Mouse (Mus musculus) left cerebral cortex, postnatal 25 days (tissue): ENCODE results near the gene Ugt1a1. TPM values are rescaled to one million over a fixed set of nuclear protein-coding genes. Genes with fewer than 3 reads are reported as not detected.
"Not testable (repeated sequence)": the region's sequence is repeated elsewhere in the genome, so short reads cannot be mapped to it uniquely, and the experiment has no call there.

Source experiments
- DNase-seq, 2 experiments: peaks; one replicate each; pipeline ENCODE4 v3.0.0; 2022; ENCODE audit warnings: low spot score in 2 of 2, mixed read lengths in 1 of 2
- intact Hi-C: fragments of 180-260 bp; cut with DNase I; formaldehyde crosslinking; loops from one replicate; pipeline ENCODE4 v1.15.1; 2025
- total RNA-seq, 2 experiments: library from RNA; stranded (reverse); gene quantifications; 2 replicates each; pipeline ENCODE4 v1.2.3; 2021

The Ugt1a1 gene
- not detected for total RNA-seq

DNA sequence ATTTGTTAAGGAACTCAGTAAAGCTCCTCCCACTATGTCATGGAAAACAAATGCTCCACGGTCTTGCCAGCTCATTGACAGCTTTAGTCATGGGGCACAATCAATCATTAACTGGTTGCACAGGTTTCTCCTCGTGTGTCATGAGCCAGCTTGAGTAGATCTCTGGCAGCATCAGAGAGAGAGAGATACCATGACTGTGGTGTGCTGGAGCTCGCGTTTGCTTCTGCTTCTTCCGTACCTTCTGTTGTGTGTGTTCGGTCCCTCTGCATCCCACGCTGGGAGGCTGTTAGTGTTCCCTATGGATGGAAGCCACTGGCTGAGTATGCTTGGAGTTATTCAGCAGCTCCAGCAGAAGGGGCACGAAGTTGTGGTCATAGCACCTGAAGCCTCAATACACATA is at the start of gene Ugt1a1:
Ugt1a1 (plus strand) TSS at position 148 of the 400 bp plus-strand sequence.
- DNase-seq = no peak
- intact Hi-C loops = no loop called here

DNA sequence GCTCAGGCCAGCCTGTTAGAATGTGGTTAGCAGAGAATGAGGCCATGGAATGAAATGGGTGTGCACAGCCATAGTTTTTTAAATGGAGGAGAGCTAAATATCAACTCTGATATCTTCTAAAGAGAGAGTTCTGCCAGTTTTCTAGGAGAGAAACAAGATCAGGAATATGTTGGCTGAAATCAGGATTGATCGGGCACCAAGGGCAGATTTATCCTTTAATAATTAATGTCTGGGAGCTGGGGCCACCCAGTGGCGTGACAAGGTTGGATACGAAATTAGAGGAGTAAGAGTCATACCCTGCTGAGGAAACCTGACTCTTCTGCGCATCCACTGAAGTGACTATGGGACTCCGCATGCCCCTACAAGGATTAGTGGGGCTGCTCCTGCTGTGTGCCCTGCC is 46.0 kb upstream of the Ugt1a1 start, which contains the start of gene Ugt1a5:
Ugt1a5 (plus strand) TSS at position 302 of the 400 bp plus-strand sequence.
- intact Hi-C loops = no loop called here
- DNase-seq = no peak

DNA sequence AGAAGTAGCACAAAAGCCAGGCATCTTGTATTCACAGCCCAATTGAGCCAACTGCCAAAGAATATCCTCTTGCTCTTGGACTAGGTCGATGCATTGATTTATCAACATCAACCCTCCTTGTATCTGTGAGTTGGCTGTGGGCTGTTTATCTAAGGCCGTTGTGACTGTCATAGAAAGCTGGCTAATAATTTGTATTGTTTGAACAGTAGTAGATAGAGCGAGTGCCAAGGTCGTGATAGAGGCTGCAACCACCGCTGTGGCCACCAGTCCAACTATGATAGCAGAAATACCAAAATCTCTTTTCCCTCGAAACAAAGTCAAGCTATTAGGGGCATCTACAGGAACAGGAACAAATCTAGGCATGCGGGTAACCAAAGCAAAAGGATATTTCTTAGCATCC is 39.6 kb upstream of the Ugt1a1 start:
- DNase-seq, intact Hi-C loops: not testable (repeated sequence)

DNA sequence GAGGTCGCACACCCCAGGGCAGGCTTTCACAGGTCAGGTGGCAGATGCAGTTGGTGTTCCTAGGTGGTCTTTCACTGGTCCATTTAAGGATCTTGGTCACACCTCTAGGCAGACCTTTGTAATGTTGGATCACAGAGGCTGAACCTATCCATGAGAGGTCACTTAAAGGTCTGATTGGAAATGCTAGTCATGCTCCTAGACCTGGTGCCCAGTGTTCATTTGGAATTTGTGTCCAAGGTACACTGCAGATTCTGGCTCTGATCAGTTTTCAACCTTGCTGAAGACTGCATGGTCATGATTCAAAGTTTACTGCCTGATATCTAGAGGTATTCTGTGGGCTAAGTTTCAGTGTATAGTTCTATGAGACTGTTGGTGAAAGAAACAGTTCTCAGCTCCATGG is 32.1 kb upstream of the Ugt1a1 start:
- DNase-seq = no peak
- intact Hi-C loops = no loop called here

DNA sequence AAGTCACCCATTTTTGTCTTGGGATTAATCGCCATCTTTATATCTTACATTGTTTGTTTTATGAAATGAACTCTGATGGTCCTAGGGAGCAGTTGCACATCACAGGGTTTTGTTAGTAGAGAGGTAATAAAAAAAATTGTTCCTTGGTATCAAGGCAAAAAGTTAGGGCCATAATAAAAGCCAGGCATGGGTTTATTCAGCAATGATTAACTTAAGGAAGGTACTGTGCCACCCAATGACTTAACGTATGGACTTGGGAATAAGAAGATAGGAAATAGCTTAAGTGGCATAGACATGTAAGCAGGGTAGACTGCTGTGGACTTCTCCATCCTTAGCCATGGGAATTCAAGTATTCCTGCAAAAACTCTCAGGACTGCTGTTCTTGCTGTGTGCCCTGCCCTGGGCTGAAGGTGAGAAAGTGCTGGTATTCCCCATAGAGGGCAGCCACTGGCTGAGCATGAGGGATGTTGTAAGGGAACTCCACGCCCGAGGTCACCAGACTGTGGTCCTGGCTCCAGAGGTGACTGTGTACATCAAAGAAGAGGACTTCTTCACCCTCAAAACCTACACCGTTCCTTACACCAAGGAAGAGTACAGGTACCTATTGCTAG is 25.3 kb upstream of the Ugt1a1 start:
- DNase-seq = no peak

DNA sequence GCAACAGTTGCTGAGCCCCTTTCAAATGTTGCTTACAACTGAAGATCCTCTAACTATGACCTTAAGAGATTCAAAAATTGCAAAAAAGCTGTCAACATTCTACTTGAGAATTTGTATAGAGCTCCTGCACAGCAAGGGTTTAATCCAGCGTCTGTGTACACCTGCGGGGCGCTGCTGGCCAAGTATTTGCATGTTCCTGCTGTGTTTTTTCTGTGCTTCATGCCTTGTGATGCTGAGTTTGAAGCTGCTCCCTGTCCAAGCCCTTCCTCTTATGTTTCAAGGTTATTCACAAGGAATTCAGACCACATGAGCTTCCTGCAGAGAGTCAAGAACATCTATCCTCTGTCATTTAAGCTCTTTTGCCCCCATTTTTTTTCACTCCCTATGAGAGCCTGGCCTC is 19.6 kb upstream of the Ugt1a1 start:
- DNase-seq = no peak
- intact Hi-C loops = no loop called here

More for the DNA sequence above, 25.3 kb upstream of the Ugt1a1 start:
- intact Hi-C loops = no loop called here

DNA sequence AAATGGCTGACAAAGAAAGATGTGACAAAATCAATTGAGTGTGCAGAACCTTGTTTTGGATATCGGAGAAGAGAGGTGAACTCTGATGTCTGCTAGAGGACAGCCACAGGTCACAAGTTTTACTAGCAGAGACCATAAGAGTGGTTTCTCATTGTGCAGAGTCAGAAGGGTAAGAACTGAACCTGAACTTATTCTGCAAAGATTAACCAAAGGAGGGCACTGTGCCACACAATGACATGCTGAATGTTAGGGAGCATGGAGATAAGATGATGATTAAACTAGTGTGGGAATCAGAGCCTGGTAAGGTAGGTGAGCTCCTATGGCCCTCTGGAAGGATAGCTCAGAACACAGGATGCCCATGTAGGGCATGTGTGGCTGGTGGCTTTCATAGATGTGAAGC is 16.1 kb upstream of the Ugt1a1 start:
- intact Hi-C loops = no loop called here
- no peak for DNase-seq

DNA sequence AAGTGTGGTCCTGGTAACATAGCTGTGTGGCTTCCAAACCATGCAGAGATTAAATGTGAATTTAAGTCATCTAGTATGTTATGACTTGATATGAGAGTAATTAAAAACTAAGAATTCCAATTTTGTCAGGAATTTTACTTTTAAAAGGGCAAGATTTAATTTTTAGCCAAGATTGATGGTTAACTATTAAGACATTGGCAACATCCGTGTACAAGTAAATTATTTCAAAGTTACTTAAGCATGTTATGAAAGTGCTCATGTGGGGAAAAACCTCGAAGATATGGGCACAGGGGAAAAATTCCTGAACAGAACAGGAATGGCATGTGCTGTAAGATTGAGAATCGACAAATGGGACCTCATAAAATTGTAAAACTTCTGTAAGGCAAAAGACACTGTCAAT is 14.3 kb upstream of the Ugt1a1 start:
- intact Hi-C loops = no loop called here
- no peak for DNase-seq

DNA sequence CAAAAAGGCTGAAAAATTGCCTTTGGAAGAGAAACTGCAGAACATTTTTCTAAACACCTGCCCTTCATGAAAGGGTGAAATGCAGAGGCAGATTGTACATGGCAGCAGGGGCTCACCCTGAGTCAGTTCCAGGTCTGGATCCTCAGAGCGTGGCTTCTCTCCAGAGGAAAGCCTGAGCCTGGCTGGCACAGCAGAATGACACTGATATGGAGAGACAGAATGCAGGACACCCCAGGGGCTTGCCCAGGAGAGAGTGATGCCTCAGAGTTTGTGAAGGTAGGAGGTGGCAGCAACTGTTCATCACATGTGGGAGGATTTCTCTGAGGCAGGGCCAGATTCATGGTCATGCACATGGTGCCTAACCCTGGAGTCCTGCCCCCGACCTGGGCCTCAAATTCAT is 11.8 kb upstream of the Ugt1a1 start:
- intact Hi-C loops = no loop called here
- no peak for DNase-seq

DNA sequence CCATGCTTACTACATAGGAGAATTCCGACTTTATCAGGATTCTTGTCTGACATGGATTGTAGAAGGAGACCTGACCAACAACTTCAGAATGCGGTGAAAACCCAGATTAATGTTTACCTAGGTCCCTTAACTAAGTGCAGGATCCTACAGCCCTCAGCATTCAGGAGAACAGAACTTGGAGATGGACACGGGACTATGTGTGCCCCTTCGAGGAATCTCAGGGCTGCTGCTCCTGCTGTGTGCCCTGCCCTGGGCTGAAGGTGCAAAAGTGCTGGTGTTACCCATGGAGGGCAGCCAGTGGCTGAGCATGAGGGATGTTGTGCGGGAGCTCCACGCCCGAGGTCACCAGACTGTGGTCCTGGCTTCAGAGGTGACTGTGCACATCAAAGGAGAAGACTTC is 11.3 kb upstream of the Ugt1a1 start, which contains the start of gene Ugt1a2:
Ugt1a2 (plus strand) TSS at position 146 of the 400 bp plus-strand sequence.
- intact Hi-C loops = no loop called here
- no peak for DNase-seq

DNA sequence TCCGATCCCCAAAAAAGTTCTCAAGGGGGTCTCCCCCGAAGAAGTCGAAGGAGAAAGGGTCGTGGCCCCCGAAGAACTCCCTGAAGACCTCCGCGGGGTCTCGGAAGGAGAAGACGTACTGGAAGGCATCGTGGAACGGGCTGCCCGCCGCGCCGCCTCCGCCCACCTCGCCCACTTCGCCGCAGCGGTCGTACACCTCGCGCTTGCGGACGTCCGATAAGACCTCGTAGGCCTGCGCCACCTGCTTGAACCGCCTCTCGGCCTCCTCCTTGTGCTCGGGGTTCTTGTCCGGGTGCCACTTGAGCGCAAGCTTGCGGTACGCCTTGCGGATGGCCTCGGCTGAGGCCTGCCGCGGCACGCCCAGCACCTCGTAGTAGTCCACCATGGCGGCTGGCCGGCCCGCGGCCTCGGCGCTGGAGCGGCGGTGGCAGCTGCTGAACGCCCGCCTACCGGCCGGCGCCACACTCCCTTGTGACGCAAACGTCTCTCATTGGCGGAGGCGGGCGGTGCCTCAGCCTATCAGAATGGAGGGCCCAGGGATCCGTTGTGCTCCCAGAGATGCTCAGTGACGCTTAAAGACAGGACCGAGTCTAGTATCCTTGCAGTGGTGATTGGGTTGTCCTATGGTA is 6.4 kb upstream of the Ugt1a1 start, which contains the start of gene Dnajb3:
Dnajb3 (minus strand) TSS at position 489 of the 629 bp plus-strand sequence.
- peak; percentile 87 to 91 for DNase-seq
- intact Hi-C loops = no loop called here

DNA sequence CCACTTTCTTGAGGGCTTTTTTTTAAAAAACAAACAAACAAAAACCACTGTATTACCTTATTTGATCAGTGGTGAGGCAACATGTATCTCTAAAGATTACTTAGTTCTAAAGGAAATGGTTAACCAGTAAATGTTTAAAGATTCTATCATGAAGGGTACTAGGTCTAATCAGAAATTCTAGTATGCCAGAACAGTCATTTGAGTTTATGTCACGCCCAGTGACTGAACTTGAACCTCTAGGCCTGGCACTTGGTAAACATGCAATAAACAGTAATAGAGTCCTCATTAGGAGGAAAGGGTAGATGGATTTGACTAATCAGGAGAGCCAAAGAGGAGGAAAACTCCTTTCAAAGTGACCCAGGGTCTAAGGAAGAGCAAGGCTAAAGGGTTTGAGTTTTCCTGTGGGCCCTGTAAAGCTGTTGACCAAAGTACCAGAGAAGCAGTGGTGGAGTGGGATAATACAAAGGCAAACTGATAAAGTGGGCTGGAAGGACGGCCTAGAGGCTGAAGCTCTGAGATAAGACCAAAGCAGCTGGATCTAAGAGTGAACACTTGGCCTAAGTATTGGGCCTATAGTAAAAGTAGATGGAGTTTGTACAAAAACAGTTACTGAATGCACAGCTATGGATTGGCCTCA is 4.8 kb upstream of the Ugt1a1 start:
- no peak for DNase-seq
- intact Hi-C loops = no loop called here

DNA sequence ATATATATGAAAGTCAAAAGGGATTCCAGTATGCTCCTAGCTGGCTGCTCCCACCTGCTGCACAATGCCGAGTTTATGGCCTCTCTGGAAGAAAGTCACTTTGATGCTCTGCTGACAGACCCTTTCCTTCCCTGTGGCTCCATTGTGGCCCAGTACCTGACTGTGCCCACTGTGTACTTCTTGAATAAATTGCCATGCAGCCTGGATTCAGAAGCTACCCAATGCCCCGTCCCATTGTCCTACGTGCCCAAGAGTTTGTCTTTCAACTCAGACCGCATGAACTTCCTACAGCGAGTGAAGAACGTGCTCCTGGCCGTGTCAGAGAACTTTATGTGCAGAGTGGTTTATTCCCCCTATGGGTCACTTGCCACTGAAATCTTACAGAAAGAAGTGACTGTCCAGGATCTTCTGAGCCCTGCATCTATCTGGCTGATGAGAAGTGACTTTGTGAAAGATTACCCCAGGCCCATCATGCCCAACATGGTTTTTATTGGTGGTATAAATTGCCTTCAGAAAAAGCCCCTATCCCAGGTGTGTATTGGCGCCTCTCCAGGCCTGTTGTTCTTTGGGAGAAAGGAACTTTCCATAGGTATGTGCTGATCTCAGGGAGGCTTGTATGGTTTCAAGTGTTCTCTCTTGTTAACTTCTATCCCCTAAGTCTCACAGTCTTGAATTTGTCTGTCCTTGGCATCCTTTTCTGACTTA is 734 bp downstream of the Ugt1a1 start:
- no peak for DNase-seq
- intact Hi-C loops = no loop called here

DNA sequence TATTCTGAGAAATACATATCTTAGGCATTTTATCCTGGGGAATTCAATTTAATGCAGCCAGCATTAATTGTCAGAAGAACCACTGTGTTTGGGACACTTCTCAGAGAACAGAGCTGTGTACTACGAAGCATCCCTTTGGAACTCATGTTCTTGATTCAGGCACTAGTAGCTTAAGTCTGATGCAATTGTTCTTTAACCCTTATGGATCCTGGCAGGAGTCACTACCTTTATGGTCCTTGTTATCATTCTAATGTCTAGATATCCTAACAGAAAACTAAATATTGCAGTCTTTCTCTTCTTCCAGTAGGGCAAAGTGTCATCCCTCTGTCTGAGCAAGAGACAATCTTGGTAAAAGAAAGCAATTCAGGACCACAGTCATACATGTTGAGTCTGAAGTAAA is 1.3 kb downstream of the Ugt1a1 start:
- intact Hi-C loops = no loop called here
- DNase-seq = no peak

DNA sequence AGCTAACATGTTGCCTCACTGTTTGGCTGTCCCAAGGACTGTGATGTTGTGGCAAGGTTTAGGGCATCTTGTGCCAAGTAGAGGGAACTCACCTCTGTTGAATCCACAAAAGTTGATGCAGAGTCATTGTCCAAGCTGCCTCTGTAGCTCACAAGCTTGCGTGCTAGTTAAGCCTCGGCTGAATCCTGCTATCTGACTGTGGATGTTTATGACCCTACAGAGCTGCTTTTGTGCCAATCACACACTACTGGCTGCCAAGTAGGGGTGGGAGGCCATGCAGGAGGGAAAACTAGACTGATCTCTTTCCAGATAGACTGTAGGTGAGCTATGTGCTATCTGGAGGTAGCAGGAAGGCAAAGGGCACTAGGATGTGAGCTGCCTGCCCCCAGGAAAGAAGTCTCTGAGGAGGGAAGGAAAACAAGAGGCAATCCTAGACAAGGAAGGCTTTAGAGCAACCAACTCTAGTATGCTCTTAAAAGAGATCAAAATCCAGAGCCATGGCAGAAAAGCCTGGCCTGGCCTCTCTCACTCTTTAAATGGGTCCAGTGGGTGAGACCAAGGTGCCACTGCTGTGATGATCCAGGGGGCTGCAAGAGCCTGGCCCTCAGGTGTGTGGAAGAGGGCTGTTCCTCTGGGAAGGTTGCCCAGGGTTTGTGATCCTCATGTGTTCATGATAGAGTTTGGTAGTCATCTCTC is 2.2 kb downstream of the Ugt1a1 start:
- intact Hi-C loops = no loop called here
- DNase-seq = no peak

DNA sequence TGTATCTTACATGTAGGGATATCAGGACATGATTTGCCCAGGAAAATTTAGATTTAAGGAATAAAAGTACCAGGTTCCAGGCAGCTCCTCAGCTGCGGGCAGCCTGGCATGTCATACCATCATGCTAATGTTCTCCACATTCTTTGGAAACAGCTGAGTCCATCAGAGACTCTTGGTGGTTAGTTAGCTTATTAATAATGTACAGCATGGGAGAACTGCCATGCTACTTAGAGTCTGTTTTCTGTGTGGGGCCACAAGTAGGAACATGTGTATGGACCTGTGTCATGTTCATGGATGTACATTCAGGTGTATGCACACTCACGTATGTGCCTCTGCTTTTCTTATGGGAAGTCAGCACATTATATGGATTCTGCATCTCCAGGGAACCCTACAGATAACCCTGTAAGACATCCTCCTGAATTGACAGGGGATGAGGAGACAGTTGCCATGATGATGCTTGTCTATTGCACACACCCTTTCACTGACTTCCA is 2.7 kb downstream of the Ugt1a1 start:
- no peak for DNase-seq
- intact Hi-C loops = no loop called here

DNA sequence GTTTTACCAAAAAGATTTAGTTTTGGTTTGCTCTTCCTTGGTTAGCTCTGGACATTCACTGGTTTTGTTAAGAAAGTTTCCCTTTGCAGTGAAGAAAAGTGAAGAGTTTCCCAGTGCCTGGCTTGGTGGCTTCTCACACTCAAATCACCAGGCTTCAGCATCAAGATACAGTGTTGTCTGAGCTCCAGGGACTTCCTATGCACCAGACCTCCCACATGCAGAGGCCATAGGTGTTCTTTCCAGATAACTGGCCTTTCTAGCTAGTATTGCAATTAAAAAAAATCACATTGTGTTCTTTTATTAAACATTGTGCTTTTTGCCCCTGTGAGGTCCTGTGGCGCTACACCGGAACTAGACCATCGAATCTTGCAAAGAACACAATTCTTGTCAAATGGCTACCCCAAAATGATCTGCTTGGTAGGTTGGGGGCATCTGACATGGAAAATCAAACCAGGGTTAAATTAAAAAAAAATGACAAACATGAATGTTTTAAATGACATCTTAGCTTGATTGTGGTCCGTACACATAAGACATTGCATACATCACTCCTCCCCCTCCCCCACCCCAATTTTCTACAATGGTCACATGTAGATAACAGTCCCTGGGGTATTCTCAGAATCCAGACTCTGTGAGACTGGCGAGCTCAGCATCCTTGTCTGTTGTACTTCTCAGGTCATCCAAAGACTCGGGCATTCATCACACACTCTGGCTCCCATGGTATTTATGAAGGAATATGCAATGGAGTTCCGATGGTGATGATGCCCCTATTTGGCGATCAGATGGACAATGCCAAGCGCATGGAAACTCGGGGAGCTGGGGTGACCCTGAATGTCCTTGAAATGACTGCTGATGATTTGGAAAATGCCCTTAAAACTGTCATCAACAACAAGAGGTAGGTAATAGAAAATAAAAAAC is 4.0 kb downstream of the Ugt1a1 start:
- no peak for DNase-seq
- intact Hi-C loops = no loop called here

DNA sequence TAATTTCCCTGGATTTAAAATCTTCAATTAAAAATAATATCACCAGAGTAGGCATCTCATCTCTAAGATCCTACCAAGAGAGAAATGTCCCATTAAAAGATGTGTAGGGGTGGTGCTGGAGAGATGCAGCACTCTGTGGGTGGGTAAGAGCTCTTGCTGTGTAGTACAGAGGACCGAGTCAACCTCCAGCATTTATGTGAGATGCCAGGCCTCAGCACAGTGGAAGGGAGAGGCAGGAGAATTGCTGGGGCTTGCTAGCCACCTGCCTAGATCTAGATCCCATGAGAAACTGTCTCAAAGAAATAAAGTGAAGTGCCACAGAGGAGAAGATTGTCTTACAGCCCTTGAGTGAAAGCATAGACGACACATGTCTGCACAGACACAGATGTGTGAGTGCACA is 4.8 kb downstream of the Ugt1a1 start:
- no peak for DNase-seq
- intact Hi-C loops = no loop called here

DNA sequence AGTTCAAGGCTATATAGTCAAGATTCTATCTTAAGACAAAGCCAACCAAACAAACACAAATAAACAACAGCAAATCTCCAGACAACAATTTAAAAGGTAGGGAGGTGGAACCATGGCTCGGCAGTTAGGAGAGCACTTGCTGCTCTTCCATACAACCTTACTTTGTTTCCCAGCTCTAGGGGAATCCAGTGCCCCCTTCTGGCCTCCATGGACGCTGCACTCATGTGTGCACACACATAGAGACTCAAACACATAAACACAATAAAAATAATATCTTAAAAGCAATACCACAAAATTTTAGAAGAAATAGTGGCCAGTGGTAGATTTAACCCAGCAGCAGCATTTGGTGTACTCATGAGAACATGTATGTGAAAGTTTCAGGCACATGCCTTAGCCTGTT is 5.4 kb downstream of the Ugt1a1 start:
- intact Hi-C loops = no loop called here
- DNase-seq = no peak
